Mouse (Mus musculus) neural tube, embryonic 15.5 days (tissue): ENCODE results near the gene Zbtb7b. TPM values are rescaled to one million over a fixed set of nuclear protein-coding genes. Genes with fewer than 3 reads are reported as not detected.

Experiments
- ATAC-seq: fragments of 200-750 bp; cut with Nextera tagmentation; 2 replicates; pipeline ENCODE4 v1.8.0; 2017; ENCODE audit warnings: mild to moderate bottlenecking, moderate TSS enrichment, moderate library complexity; ENCODE audit not compliant: low FRiP score
- H3K27ac ChIP-seq: fragments of 300-500 bp; sonication (generic); replicated peaks from 2 replicates; pipeline ENCODE4 v1.5.1; 2015; ENCODE audit warnings: mild to moderate bottlenecking, inconsistent platforms
- H3K27me3 ChIP-seq: fragments of 300-500 bp; sonication (generic); replicated peaks from 2 replicates; pipeline ENCODE4 v1.6.1; 2015; ENCODE audit warnings: inconsistent platforms
- H3K36me3 ChIP-seq: fragments of 300-500 bp; sonication (generic); 2 replicates; pipeline ENCODE4 v1.6.1; 2015; ENCODE audit warnings: inconsistent platforms
- H3K4me1 ChIP-seq: fragments of 300-500 bp; sonication (generic); 2 replicates; pipeline ENCODE4 v1.6.1; 2015; ENCODE audit warnings: inconsistent platforms
- H3K4me2 ChIP-seq: fragments of 300-500 bp; sonication (generic); 2 replicates; pipeline ENCODE4 v1.6.1; 2015; ENCODE audit warnings: inconsistent platforms, mild to moderate bottlenecking, moderate library complexity
- H3K4me3 ChIP-seq: fragments of 300-500 bp; sonication (generic); replicated peaks from 2 replicates; pipeline ENCODE4 v1.5.1; 2015; ENCODE audit warnings: mild to moderate bottlenecking, inconsistent platforms
- H3K9ac ChIP-seq: fragments of 300-500 bp; sonication (generic); replicated peaks from 2 replicates; pipeline ENCODE4 v1.6.1; 2015; ENCODE audit warnings: mild to moderate bottlenecking, inconsistent platforms
- H3K9me3 ChIP-seq: fragments of 300-500 bp; sonication (generic); replicated peaks from 2 replicates; pipeline ENCODE4 v1.6.1; 2016; ENCODE audit warnings: inconsistent platforms
- WGBS: fragments of 180-500 bp; shearing (Covaris S2); methylation state at CpG from one replicate; pipeline ENCODE4 v1.1.7; 2015; ENCODE audit warnings: mixed read lengths; 5-methylcytosine and 5-hydroxymethylcytosine counted together
- polyA plus RNA-seq: library from polyadenylated mRNA; unstranded; fragments of >200 nt; fragmentation: Nextera tagmentation; extraction: Ambion mirVana; gene quantifications from 2 replicates; pipeline ENCODE4 v1.2.1, GENCODE M21; 2015

The Zbtb7b gene
- polyA plus RNA-seq, 1 experiment from 2014 or later = 0.73 TPM

DNA sequence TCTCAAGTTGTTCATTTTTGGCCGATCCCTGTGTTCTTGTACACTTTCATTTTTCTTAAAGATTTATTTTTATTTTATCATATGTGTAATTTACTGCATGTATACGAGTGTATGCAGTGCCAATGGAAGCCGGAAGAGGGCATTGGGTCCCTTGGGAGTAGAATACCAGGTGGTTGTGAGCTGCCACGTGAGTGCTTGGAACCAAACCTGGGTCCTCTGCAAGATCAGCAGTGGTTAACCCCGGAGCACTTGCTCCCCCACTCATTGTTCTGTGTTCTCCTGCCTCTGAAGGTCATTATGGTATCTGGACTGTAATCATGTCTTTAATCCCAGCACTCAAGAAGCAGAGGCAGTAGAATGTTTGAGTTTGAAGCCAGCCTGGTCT, 30.6 kb upstream of the Zbtb7b start:
- H3K27me3 ChIP-seq = no peaks in the 10 kb centered on the region
- WGBS = 90% methylated on average over 5 of the region's 5 CpGs
- ATAC-seq = no peak
- H3K4me2 ChIP-seq = no peak overlapping the region
- H3K4me1 ChIP-seq = peaks cover 27% of the 10 kb centered on the region
- H3K27ac ChIP-seq = no peak overlapping the region
- no peak overlapping the region for H3K9ac ChIP-seq
- peaks cover 7% of the 10 kb centered on the region; the same call in 1 of the 2 replicates for H3K36me3 ChIP-seq
- no peak overlapping the region for H3K4me3 ChIP-seq
- no peaks in the 10 kb centered on the region for H3K9me3 ChIP-seq

DNA sequence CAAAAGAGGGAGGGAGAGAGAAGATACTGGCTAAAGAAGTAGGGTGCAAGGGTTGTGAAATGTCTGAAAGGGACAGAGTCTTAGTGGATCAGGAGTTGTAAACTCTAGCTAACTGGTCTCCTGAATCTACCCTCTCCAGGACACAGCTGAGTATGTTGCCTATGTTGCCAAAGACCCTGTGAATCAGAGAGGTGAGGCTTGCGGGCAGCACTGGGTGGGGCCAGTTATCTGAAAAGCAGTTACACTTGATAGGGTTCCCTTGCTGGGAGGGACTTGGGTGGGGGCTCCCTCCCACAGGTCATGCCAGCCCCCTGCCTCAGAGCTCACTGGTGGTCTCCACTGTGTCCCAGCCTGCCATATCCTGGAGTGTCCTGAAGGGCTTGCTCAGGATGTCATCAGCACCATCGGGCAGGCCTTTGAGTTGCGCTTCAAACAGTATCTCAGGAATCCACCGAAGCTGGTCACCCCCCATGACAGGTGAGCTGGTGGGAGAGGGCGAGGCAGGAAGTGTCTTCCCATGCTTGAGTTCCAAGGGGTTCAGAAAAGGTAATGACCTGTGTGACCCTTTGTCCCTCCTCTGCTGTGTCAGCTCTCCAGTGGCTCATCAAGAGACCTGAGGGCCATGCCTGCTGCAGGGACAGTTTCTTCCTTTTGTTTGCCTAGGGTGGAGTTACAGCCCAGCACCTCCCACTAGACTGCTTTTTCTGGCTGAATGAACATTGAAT, 30.0 kb upstream of the Zbtb7b start:
- no peaks in the 10 kb centered on the region for H3K9me3 ChIP-seq
- H3K4me3 ChIP-seq = no peak overlapping the region
- H3K36me3 ChIP-seq = peaks cover 7% of the 10 kb centered on the region; the same call in 1 of the 2 replicates
- H3K27me3 ChIP-seq = no peaks in the 10 kb centered on the region
- no peak overlapping the region for H3K9ac ChIP-seq
- no peak overlapping the region for H3K4me2 ChIP-seq
- H3K27ac ChIP-seq = no peak overlapping the region
- peaks cover 32% of the 10 kb centered on the region for H3K4me1 ChIP-seq
- no peak for ATAC-seq
- WGBS = 92% methylated on average over 5 of the region's 5 CpGs

DNA sequence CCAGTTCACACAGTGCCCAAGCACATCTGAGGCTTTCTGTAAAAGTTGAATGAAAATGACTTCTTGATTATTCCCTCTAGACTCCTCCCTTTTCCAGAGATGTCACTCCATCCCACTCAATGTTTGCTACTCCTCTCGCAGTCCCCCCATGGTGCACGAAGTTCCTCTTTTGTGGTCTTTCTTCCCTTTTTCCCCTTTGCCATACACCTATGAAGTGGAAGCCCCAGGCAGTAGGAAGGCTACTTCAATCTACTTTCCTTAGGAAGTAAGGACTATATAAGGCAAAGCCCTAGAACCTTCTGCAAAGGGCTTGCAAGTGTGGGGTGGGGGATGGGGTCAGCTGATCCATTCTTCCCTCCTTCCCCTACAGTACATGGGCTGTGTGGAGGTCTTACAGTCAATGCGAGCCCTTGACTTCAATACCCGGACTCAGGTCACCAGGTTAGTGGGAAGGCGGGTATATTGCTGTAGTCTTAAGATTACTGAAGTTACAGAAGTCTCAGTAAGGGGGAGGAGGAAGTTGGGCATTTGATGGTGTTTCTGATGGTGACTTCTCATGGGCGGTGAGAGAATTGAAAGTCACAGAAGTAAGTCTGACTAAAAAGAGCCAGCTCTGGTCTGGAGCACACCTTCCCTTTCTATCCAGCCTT, 28.1 kb upstream of the Zbtb7b start:
- ATAC-seq = no peak
- no peak overlapping the region for H3K27ac ChIP-seq
- H3K9me3 ChIP-seq = no peaks in the 10 kb centered on the region
- H3K4me1 ChIP-seq = peaks cover 40% of the 10 kb centered on the region
- no peak overlapping the region for H3K9ac ChIP-seq
- peak overlapping the region; percentile 62 for H3K4me2 ChIP-seq
- WGBS = 74% methylated on average over 6 of the region's 6 CpGs
- peak overlapping the region; percentile 37; the same call in 1 of the 2 replicates for H3K4me3 ChIP-seq
- H3K27me3 ChIP-seq = no peaks in the 10 kb centered on the region
- H3K36me3 ChIP-seq = peaks cover 7% of the 10 kb centered on the region; the same call in 1 of the 2 replicates

DNA sequence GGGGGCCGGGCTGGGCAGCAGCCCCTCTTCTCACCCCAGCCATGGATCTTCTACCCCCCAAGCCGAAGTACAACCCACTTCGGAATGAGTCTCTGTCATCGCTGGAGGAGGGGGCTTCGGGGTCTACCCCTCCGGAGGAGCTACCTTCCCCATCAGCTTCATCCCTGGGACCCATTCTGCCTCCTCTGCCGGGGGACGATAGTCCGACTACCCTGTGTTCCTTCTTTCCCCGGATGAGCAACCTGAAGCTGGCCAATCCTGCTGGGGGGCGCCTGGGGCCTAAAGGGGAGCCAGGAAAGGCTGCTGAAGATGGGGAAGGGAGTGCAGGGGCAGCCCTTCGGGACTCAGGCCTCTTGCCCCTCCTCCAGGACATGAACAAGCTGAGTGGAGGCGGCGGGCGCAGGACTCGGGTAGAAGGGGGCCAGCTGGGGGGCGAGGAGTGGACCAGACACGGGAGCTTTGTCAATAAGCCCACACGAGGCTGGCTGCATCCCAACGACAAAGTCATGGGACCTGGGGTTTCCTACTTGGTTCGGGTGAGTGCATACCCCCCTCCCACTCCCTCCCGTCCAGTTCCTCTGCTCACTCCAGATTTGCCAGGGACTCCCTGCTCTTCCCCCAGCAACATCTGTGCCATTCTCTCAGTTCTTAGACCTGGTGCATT, 27.4 kb upstream of the Zbtb7b start:
- Histone ChIP-seq H3K9ac (peak overlapping the region; percentile 36), H3K27me3 (no peaks in the 10 kb centered on the region), H3K9me3 (no peaks in the 10 kb centered on the region), H3K4me3 (peak overlapping the region; percentile 37), H3K4me1 (peaks cover 46% of the 10 kb centered on the region), H3K27ac (peak overlapping the region; percentile 74; the same call in 1 of the 2 replicates), H3K36me3 (no peaks in the 10 kb centered on the region), H3K4me2 (peak overlapping the region; percentile 62)
- ATAC-seq = no peak
- 10% methylated on average over 22 of the region's 22 CpGs for WGBS

DNA sequence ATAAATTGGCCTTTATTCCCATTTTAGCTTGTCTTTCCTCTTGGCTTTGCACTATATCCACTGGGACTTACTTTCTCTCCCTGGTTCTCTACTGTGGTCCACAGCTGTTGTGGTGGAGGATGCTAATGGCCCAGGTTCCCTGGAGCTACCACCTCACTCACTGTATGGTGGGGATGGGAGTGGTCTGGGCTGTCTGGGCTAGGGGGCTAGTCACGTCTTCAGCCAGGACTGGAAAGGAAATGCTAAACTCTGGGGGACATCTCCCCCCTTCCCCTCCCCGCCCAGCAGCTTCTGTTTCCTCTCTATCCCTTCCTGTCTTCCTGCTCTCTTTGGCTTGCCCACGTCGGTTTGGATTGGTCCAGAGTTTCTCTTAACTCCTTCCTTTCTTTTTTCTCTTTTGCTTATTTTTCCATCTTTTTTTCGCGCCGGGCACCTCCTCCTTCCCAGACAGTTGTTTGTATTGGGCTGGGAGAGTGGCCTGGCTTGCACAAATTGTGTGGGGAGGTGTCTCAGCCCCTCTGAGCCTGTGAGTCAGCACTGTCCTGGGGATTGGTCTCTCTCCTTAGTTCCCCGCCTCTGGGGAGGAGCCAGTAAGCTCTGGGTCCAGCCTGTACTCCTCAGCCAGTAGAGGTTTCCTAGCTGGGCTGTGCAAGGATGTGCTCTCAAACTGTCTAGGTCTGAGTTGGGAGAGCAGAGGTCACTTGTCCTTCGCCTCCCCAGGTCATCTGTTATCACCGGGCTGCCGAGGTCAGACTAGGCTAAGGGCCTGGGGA, 26.6 kb upstream of the Zbtb7b start:
- no peaks in the 10 kb centered on the region for H3K27me3 ChIP-seq
- ATAC-seq = peak; percentile 22; the same call in 1 of the 2 replicates
- peak overlapping the region; percentile 74 for H3K27ac ChIP-seq
- peak overlapping the region; percentile 37 for H3K4me3 ChIP-seq
- no peaks in the 10 kb centered on the region for H3K36me3 ChIP-seq
- H3K9ac ChIP-seq = peak overlapping the region; percentile 36
- H3K9me3 ChIP-seq = no peaks in the 10 kb centered on the region
- peaks cover 50% of the 10 kb centered on the region for H3K4me1 ChIP-seq
- 5% methylated on average over 11 of the region's 11 CpGs for WGBS
- peak overlapping the region; percentile 62 for H3K4me2 ChIP-seq

DNA sequence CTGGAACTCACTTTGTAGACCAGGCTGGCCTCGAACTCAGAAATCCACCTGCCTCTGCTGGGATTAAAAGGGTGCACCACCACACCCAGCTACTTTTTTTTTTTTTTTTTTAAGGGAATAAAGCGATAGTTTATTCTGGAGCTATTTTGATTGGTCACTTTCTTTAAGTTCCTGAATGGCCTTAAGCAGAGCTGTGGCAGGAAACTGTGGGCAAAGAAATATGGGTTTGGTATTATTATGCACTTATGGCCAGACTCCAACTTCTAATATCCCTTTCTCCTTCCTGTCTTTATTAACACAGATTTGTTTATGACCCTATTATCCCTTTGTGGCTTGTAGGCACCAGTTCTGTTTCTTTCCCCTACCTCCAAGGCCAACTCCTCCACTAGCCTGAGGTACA, 25.8 kb upstream of the Zbtb7b start:
- Histone ChIP-seq H3K4me1 (peaks cover 50% of the 10 kb centered on the region), H3K27ac (peak overlapping the region; percentile 74), H3K27me3 (no peaks in the 10 kb centered on the region), H3K9me3 (no peaks in the 10 kb centered on the region), H3K4me2 (peak overlapping the region; percentile 62), H3K4me3 (peak overlapping the region; percentile 37; the same call in 1 of the 2 replicates), H3K36me3 (peaks cover 6% of the 10 kb centered on the region), H3K9ac (no peak overlapping the region)
- WGBS = 59% methylated on average over 2 of the region's 2 CpGs
- no peak for ATAC-seq

DNA sequence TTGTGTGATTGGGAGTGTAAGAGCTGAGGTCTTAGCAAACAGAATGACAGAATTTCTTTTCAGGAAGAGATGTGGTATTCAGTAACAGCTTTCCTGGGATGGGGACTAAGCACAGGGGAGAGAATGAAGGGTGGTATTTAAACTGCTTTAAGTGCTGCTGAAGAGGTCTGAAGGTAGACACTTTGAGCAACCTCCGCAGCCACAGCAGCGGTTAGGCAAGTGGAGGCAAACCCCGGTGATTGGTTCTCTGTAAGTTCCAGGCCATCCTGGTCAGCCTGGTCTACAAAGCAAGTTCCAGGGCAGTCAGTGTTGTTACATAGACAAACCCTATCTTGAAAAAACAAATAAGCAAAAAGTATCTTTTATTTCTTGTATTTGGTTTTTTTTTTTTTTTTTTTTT, 25.4 kb upstream of the Zbtb7b start:
- H3K27me3 ChIP-seq = no peaks in the 10 kb centered on the region
- ATAC-seq = no peak
- H3K9me3 ChIP-seq = no peaks in the 10 kb centered on the region
- H3K4me3 ChIP-seq = peak overlapping the region; percentile 60
- WGBS = 15% methylated on average over 3 of the region's 3 CpGs
- peak overlapping the region; percentile 89 for H3K27ac ChIP-seq
- H3K36me3 ChIP-seq = peaks cover 9% of the 10 kb centered on the region
- peak overlapping the region; percentile 56 for H3K9ac ChIP-seq
- peak overlapping the region; percentile 90 for H3K4me2 ChIP-seq
- peaks cover 50% of the 10 kb centered on the region for H3K4me1 ChIP-seq

DNA sequence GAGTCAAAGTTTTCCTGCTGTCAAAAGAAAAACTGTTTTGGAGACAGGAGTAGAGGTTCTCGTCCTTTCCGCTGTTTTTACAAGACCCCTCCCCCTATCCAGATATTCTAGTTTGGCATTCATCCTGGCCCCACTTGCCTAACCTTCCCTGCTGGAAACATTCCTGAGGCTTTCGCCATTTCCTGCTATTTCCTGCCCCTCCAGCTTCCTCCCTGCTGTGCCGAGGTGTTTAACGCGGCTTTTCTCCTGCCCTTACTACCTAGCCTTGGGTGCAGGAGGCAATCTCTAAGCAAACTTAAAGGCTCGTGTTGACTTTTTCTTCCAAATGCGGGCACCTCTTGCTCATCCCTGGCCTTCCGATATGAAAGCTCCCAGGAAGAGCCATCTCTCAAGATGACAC, 25.0 kb upstream of the Zbtb7b start:
- no peaks in the 10 kb centered on the region for H3K27me3 ChIP-seq
- no peak for ATAC-seq
- H3K4me3 ChIP-seq = peak overlapping the region; percentile 60
- 1% methylated on average over 9 of the region's 9 CpGs for WGBS
- peak overlapping the region; percentile 89 for H3K27ac ChIP-seq
- peak overlapping the region; percentile 56 for H3K9ac ChIP-seq
- H3K9me3 ChIP-seq = no peaks in the 10 kb centered on the region
- H3K4me1 ChIP-seq = peaks cover 50% of the 10 kb centered on the region
- peaks cover 13% of the 10 kb centered on the region for H3K36me3 ChIP-seq
- H3K4me2 ChIP-seq = peak overlapping the region; percentile 90

DNA sequence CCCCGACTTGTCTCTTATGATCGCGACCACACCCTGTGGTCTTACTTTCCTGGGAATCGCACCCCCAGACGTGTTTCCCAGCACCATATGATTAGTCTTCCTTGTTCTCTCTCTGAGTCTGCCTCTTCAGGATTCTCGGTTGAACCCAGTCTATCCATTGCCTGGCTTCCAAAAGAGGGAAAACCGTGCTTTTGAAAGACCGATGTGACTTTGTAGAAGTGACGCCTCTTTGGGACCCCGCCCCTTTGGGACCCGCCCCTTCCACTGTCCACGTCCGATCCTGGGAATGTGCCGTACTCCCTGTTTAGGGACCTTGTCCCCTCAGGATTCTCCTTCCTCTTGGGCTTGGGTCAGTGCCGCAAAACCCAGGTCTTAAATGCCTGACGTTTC, 24.3 kb upstream of the Zbtb7b start:
- Histone ChIP-seq H3K4me1 (peaks cover 50% of the 10 kb centered on the region), H3K4me3 (peak overlapping the region; percentile 60), H3K27ac (peak overlapping the region; percentile 89), H3K27me3 (no peaks in the 10 kb centered on the region), H3K9me3 (no peaks in the 10 kb centered on the region), H3K36me3 (peaks cover 18% of the 10 kb centered on the region), H3K9ac (peak overlapping the region; percentile 56), H3K4me2 (peak overlapping the region; percentile 90)
- WGBS = under 1% methylated on average over 16 of the region's 16 CpGs
- peak; percentile 6; the same call in 1 of the 2 replicates for ATAC-seq

DNA sequence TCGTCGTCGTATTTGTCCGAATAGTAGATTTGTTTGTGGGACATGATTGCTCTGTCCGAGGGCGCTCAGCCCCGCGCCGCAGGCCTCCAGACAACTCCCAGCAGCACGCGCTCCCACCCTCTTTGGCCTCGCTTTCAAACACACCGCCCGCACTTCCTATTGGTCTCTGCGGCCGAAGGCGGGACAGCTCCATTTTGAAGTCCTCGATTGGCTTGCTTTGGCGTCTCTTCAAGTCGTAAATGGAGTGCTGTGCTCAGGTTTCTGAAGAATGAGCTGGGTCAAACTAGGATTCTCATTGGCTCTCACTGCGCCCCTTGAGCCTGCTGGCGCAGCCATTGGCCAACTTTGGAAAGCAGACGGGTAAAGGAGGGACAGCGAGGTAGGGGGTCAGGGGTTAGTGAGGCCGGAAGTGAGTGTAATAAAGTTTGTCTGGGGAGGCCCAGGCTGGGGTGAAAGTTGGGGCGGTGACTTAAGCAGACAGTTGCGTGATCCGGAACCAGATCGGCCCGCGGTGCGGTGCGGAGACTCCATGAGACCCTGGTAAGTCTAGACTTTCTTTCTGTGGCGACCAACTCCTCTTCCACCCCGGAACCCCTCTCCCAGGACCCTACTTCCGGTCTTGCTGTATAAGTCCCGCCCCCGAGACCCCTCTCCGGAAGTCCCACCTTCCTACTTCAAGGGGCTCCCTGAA, 23.7 kb upstream of the Zbtb7b start, which contains the start of the genes Cks1b and Shc1:
TSS of gene Cks1b (minus strand) at position 214 of the 691 bp plus-strand sequence.
TSS of gene Shc1 (plus strand) at position 274 of the 691 bp plus-strand sequence.
- Histone ChIP-seq H3K27me3 (no peaks in the 10 kb centered on the region), H3K9me3 (no peaks in the 10 kb centered on the region), H3K4me3 (peak within 1 kb of the TSS; percentile 60), H3K36me3 (peaks cover 19% of the 10 kb centered on the region), H3K27ac (peak within 1 kb of the TSS; percentile 89), H3K4me1 (peaks cover 48% of the 10 kb centered on the region), H3K4me2 (peak within 1 kb of the TSS; percentile 90), H3K9ac (peak within 1 kb of the TSS; percentile 56)
- peak; percentile 95 for ATAC-seq
- WGBS = under 1% methylated on average over 39 of the region's 39 CpGs
